Mouse (Mus musculus) lung, embryonic 14.5 days (tissue): Measurements from ENCODE around the gene Ikbkg. TPM values are rescaled to one million over a fixed set of nuclear protein-coding genes. Genes with fewer than 3 reads are reported as not detected.
A peak's percentile ranks its signal among the peaks of the same experiment; 100 is the strongest.

Experiments
- ATAC-seq: fragments of 200-750 bp; cut with Nextera tagmentation; 2 replicates; pipeline ENCODE4 v1.8.0; 2017; ENCODE audit warnings: mild to moderate bottlenecking, moderate TSS enrichment, moderate library complexity; ENCODE audit not compliant: insufficient read depth
- DNase-seq: peaks from one replicate; pipeline ENCODE4 v3.0.0-alpha.2; 2015
- H3K27ac ChIP-seq: fragments of 300-500 bp; sonication (generic); 2 replicates; pipeline ENCODE4 v1.5.1; 2014; ENCODE audit warnings: low read depth, mild to moderate bottlenecking, moderate library complexity
- H3K27me3 ChIP-seq: fragments of 300-500 bp; sonication (generic); 2 replicates; pipeline ENCODE4 v1.6.1; 2014; ENCODE audit warnings: low read length, control low read depth; ENCODE audit not compliant: insufficient read depth
- H3K36me3 ChIP-seq: fragments of 300-500 bp; sonication (generic); 2 replicates; pipeline ENCODE4 v1.6.1; 2014; ENCODE audit warnings: control low read depth; ENCODE audit not compliant: insufficient read depth
- H3K4me1 ChIP-seq: fragments of 300-500 bp; sonication (generic); 2 replicates; pipeline ENCODE4 v1.6.1; 2014; ENCODE audit warnings: antibody characterized with exemption, control low read depth; ENCODE audit not compliant: insufficient read depth
- H3K4me2 ChIP-seq: fragments of 300-500 bp; sonication (generic); 2 replicates; pipeline ENCODE4 v1.6.1; 2014; ENCODE audit warnings: mild to moderate bottlenecking
- H3K4me3 ChIP-seq: fragments of 300-500 bp; sonication (generic); 2 replicates; pipeline ENCODE4 v1.5.1; 2014; ENCODE audit warnings: low read depth, low read length
- H3K9ac ChIP-seq: fragments of 300-500 bp; sonication (generic); 2 replicates; pipeline ENCODE4 v1.6.1; 2014
- H3K9me3 ChIP-seq: fragments of 300-500 bp; sonication (generic); 2 replicates; pipeline ENCODE4 v1.6.1; 2016; ENCODE audit warnings: low read depth, low read length, control low read depth
- CTCF ChIP-seq: IDR thresholded peaks from 2 replicates; pipeline ENCODE4 v1.5.1; 2016; ENCODE audit warnings: antibody characterized with exemption, low read depth
- WGBS: fragments of 180-500 bp; shearing (Covaris S2); extraction: QIAGEN DNeasy Blood & Tissue Kit; methylation state at CpG from one replicate; pipeline ENCODE4 v1.1.7; 2014; 5-methylcytosine and 5-hydroxymethylcytosine counted together
- polyA plus RNA-seq: library from polyadenylated mRNA; unstranded; fragments of >200 nt; fragmentation: Nextera tagmentation; extraction: Ambion mirVana; gene quantifications from 2 replicates; pipeline ENCODE4 v1.2.1, GENCODE M21; 2014

Ikbkg gene
- polyA plus RNA-seq, 1 experiment from 2014 or later = 20.0 TPM

DNA sequence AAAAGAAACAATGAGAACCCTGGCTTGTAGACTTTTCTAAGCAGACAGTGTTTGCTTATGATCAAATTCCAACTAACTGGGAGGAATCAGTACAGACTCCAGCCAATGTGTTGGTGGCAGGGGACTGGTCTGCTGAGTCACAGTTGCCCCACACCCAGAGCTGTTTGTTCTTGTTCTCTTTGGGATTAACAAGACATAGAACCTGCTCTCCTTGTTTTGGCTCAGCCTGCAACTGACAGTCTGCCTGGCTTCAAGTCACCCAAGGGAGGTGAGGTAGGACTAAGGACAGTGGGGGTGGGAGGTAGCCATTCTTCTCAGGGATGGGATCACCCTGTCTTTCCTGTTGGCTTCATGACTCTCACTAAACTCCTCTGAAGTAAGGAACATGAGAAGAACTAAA lies 31.4 kb downstream of the Ikbkg start:
- Histone ChIP-seq H3K4me1 (no peaks in the 10 kb centered on the region), H3K9ac (no peak overlapping the region), H3K36me3 (no peaks in the 10 kb centered on the region), H3K4me3 (no peak overlapping the region), H3K4me2 (no peak overlapping the region), H3K9me3 (no peaks in the 10 kb centered on the region), H3K27ac (no peak overlapping the region), H3K27me3 (no peaks in the 10 kb centered on the region)
- ATAC-seq (no peak), DNase-seq (peak; percentile 5)
- TF ChIP-seq CTCF = no peak

DNA sequence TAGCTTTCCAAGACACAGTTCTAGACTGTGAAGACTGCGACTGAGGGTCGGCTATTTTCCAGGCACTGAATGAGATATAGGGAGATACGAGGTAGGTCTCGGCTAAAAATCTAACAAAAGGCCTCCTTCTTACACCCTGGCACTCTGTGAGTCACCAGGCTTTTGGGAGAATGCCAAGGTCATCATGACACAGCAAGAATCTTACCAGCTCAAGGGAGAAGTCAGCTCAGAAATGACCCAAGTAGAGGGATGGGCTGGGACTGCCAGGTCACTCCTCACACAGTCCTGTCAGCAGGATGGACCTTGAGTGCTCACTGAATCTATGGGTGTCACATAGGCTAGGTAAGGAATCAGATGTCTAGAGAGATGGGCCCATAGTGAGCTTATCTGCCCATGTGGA lies 32.1 kb downstream of the Ikbkg start:
- H3K9me3 ChIP-seq = no peaks in the 10 kb centered on the region
- no peak overlapping the region for H3K4me3 ChIP-seq
- no peaks in the 10 kb centered on the region for H3K36me3 ChIP-seq
- no peaks in the 10 kb centered on the region for H3K27me3 ChIP-seq
- H3K4me1 ChIP-seq = no peaks in the 10 kb centered on the region
- DNase-seq (peak; percentile 15), ATAC-seq (no peak)
- no peak overlapping the region for H3K4me2 ChIP-seq
- H3K27ac ChIP-seq = no peak overlapping the region
- no peak overlapping the region for H3K9ac ChIP-seq
- 75% methylated on average over 4 of the region's 4 CpGs for WGBS
- no peak for TF ChIP-seq CTCF

DNA sequence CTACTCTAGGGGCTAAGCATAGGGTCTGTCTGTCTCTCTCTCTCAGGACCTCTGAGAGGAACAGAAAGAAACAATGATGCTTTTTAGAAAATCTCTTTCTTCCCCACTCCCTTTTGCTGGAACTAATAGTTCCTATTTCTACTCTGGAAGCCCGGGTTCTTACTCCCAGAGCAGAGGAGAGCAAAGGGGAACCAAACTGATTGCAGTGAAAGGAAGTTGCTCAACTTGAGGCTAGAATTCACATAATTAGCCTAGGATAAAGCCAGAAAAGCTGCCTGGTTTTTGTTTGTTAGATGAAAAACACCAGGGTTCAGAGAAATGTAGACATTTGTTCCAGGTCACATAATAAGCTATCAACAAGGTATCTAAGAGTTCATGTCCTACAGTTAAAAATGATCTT lies 33.2 kb downstream of the Ikbkg start:
- no peaks in the 10 kb centered on the region for H3K4me1 ChIP-seq
- no peak overlapping the region for H3K4me3 ChIP-seq
- H3K27me3 ChIP-seq = no peaks in the 10 kb centered on the region
- no peak overlapping the region for H3K9ac ChIP-seq
- H3K36me3 ChIP-seq = no peaks in the 10 kb centered on the region
- no peak for ATAC-seq
- 42% methylated on average over 1 of the region's 1 CpGs for WGBS
- no peak for TF ChIP-seq CTCF
- DNase-seq = no peak
- no peak overlapping the region for H3K27ac ChIP-seq
- H3K9me3 ChIP-seq = no peaks in the 10 kb centered on the region
- H3K4me2 ChIP-seq = no peak overlapping the region

DNA sequence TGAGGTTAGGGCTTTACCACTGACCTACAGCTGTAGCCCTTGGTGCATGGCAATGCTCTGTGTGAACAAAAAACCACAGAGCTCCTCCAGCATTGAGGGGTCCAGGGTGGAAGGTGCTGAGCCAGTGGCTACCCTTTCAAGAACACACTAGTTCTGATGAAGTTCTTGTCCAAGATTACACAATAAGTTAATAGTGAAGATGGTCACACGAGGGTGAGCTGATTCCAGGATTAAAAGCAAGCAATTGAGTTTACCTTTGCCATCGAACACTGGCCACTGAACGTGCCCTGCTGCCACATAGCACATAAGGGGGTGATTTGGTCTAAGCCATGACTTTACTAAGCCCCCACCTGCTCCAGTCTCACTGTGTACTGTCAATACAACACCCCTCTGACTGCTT lies 34.0 kb downstream of the Ikbkg start:
- Histone ChIP-seq H3K4me2 (no peak overlapping the region), H3K4me3 (no peak overlapping the region), H3K4me1 (no peaks in the 10 kb centered on the region), H3K9me3 (no peaks in the 10 kb centered on the region), H3K9ac (no peak overlapping the region), H3K27ac (no peak overlapping the region), H3K36me3 (no peaks in the 10 kb centered on the region), H3K27me3 (no peaks in the 10 kb centered on the region)
- ATAC-seq (no peak), DNase-seq (no peak)
- no peak for TF ChIP-seq CTCF
- 83% methylated on average over 3 of the region's 3 CpGs for WGBS

DNA sequence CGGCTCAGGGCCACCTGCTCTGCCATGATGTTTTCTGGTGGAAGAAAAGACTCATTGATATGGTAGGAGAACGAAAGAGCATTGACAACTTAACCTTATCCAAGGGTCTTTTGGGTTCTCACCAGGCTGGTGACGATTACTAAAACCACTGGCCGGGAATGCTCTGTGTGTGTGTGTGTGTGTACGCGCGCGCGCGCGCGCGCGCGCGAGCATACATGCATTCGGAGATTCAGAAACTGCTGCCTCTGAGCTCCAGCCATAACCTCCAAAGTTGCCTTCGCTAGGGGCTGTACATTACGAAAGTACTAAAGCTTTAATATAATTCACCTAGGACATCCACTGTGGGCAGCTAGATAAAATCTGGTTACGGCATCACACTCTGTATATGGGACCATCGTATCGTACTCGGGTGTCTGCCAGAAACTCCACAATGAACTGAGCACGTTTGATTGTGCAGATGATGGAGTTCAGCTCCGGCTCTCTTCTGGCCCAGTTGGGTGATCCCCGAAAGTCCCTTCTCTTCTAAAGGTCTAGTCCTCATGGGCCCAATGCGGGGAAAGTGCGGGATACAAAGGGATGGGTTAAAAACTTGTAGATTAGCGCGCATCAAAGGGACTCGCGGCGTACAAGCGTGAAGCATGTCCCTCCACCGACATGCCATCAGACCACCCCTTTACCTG lies 35.2 kb downstream of the Ikbkg start:
- no peaks in the 10 kb centered on the region for H3K4me1 ChIP-seq
- no peak for TF ChIP-seq CTCF
- ATAC-seq = peak; percentile 32
- no peak overlapping the region for H3K27ac ChIP-seq
- DNase-seq = peak; percentile 22
- no peaks in the 10 kb centered on the region for H3K27me3 ChIP-seq
- peak overlapping the region; percentile 55 for H3K9ac ChIP-seq
- peak overlapping the region; percentile 53 for H3K4me3 ChIP-seq
- peak overlapping the region; percentile 65 for H3K4me2 ChIP-seq
- peaks cover 8% of the 10 kb centered on the region; the same call in 1 of the 2 replicates for H3K36me3 ChIP-seq
- 15% methylated on average over 35 of the region's 35 CpGs for WGBS
- no peaks in the 10 kb centered on the region for H3K9me3 ChIP-seq

DNA sequence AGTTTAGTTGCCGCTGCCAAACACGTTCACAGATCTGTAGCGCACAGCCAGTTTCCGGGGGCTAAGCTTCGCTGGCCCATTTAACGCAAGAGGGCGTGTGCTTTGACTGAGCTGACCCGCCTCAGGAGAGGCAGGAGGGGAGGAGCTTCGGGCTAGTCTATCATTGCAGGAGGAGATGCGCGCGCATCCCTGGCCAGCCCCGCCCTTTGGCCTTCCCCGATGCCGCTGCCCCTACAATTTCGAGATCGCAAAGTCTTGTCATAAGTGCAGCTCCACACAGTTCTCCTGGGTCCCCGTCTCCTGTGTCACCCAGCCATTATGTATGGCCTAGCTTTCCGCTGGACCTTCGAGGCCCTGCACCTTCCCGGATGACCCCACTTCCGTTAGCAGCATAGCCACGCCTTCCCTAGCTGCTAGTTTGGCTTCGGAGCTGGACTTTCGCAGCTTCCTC lies 35.8 kb downstream of the Ikbkg start, which contains the start of gene G6pdx:
TSS of gene G6pdx (minus strand) at position 369 of the 451 bp plus-strand sequence.
- peak within 1 kb of the TSS; percentile 53 for H3K4me3 ChIP-seq
- no peaks in the 10 kb centered on the region for H3K27me3 ChIP-seq
- peak within 1 kb of the TSS; percentile 65 for H3K4me2 ChIP-seq
- TF ChIP-seq CTCF = peak; percentile 39; the same call in 1 of the 2 replicates
- no peaks in the 10 kb centered on the region for H3K4me1 ChIP-seq
- ATAC-seq = peak; percentile 88
- 12% methylated on average over 25 of the region's 25 CpGs for WGBS
- H3K36me3 ChIP-seq = peaks cover 9% of the 10 kb centered on the region; the same call in 1 of the 2 replicates
- DNase-seq = peak; percentile 93
- H3K9ac ChIP-seq = peak within 1 kb of the TSS; percentile 55
- peak within 1 kb of the TSS; percentile 84 for H3K27ac ChIP-seq
- H3K9me3 ChIP-seq = no peaks in the 10 kb centered on the region

DNA sequence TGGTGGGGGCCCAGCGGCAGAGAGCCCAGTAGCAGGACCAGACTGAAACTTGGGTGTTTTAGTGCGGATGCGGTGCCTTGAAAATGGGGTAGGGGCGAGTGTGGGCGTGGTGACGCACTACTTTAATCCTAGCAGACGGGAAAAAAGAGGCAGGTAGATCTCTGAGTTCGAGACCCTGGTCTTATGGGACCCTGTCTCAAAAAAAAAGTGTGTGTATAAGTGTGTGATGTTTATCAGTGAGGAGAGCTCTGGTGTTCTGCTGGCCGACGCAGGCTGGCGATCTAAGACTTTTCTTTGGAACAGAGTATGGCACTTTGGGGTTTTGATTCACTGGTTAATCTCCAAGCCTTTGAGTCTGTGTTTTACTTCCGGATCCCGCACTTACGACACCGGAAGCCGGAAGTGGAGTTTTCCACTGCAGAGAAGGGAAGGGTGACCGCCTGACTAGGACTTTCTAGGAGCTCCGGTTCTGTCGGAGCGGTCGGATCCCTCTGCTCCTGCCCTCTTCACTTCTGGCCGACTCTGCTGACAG lies 36.3 kb downstream of the Ikbkg start:
- ATAC-seq = peak; percentile 75

More for the DNA sequence above, 36.3 kb downstream of the Ikbkg start:
- H3K9me3 ChIP-seq = no peaks in the 10 kb centered on the region
- no peak for TF ChIP-seq CTCF
- H3K27me3 ChIP-seq = no peaks in the 10 kb centered on the region
- peak overlapping the region; percentile 84 for H3K27ac ChIP-seq
- DNase-seq = peak; percentile 88
- 16% methylated on average over 22 of the region's 22 CpGs for WGBS
- H3K9ac ChIP-seq = peak overlapping the region; percentile 55
- H3K4me1 ChIP-seq = no peaks in the 10 kb centered on the region
- H3K4me2 ChIP-seq = peak overlapping the region; percentile 65
- peaks cover 9% of the 10 kb centered on the region; the same call in 1 of the 2 replicates for H3K36me3 ChIP-seq
- H3K4me3 ChIP-seq = peak overlapping the region; percentile 53
